Mouse (Mus musculus): Measurements from ENCODE around the gene Oit1. TPM values are rescaled to one million over a fixed set of nuclear protein-coding genes. Genes with fewer than 3 reads are reported as not detected.

The Oit1 gene
- total RNA-seq, 1 experiment, result 0.36 TPM

DNA sequence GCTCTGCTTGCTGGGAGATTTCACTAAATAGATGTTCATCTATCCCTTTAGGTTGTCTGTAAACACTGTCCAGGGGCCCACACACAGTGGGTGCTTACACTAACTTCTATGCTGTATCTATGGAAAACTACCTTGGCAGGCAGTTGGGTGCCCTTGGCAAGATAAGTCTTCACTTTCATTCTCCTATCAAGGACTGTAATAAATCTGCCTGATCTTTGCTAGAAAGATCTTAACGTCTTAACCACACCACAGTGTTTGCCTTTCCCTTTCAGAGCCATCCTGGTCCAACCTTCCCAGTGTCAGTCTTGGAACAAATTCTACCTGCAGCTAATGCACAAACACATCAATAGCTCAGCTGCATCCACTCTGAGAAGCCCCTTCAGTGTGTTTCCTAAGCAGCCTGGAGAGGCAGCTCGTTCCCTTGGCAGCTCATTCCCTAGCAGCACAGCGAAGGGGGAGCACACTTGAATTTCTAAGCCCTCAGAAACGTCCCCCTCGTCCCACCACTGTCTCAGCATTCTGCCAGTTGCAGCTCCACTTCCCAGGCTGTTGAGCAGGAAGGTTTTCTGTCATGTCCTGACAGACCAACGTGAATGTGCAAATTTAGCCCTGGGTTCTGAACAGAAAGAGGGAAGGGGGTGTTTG is 13.7 kb upstream of the Oit1 start:
- in situ Hi-C loops (cut with MboI; ENCODE audit: low sequenced_read_pairs in 2 of 2, unreplicated experiment in 2 of 2), result no loop called here
- TF ChIP-seq HCFC1 (IDR thresholded peaks at IDR 0.05; ENCODE audit: borderline replicate concordance, insufficient read depth, low read length) (no peak), ZC3H11A (IDR thresholded peaks at IDR 0.05; ENCODE audit: borderline replicate concordance, low read depth, low read length) (no peak), MAFK (IDR thresholded peaks at IDR 0.05; ENCODE audit: insufficient read depth, low read depth, low read length) (no peak), ZNF384 (IDR thresholded peaks at IDR 0.05; ENCODE audit: low read depth, low read length) (no peak), CHD2 (IDR thresholded peaks at IDR 0.05; ENCODE audit: low read depth, low read length) (no peak)
- no peak overlapping the region for H3K4me3 ChIP-seq (ENCODE audit: insufficient read depth in 1 of 2, low read depth in 1 of 2, low read length in 2 of 2, poor library complexity in 1 of 2, severe bottlenecking in 1 of 2)
- peaks cover 0 to 2% of the 10 kb centered on the region in 2 experiments; a peak in 1 of 4 replicates for H3K4me1 ChIP-seq (ENCODE audit: control insufficient read depth in 2 of 2, insufficient read depth in 2 of 2, low read length in 2 of 2, poor library complexity in 1 of 2)
- no peak overlapping the region for H3K27ac ChIP-seq (ENCODE audit: insufficient read depth, low read depth, low read length, poor library complexity, severe bottlenecking)
- no peak for DNase-seq (ENCODE audit: low read depth, low spot score)
- no peak overlapping the region for H3K9ac ChIP-seq (ENCODE audit: insufficient read depth, low read depth, low read length, poor library complexity, severe bottlenecking)
- no peaks in the 10 kb centered on the region for H3K9me3 ChIP-seq (ENCODE audit: control insufficient read depth, insufficient read depth, low read depth, low read length)
- H3K36me3 ChIP-seq (ENCODE audit: control insufficient read depth, insufficient read depth, low read length, poor library complexity, severe bottlenecking), result no peaks in the 10 kb centered on the region

GRCm38 (mm10) chr14:8369394-8369793 is 9.2 kb downstream of the Oit1 start:
- Histone ChIP-seq H3K36me3 (ENCODE audit: control insufficient read depth, insufficient read depth, low read length, poor library complexity, severe bottlenecking) (no peaks in the 10 kb centered on the region), H3K4me1 (ENCODE audit: control insufficient read depth in 2 of 2, insufficient read depth in 2 of 2, low read length in 2 of 2, poor library complexity in 1 of 2) (peaks cover 2 to 8% of the 10 kb centered on the region in 2 experiments; a peak in 2 of 4 replicates), H3K9me3 (ENCODE audit: control insufficient read depth, insufficient read depth, low read depth, low read length) (no peaks in the 10 kb centered on the region), H3K9ac (ENCODE audit: insufficient read depth, low read depth, low read length, poor library complexity, severe bottlenecking) (no peak overlapping the region), H3K27ac (ENCODE audit: insufficient read depth, low read depth, low read length, poor library complexity, severe bottlenecking) (no peak overlapping the region), H3K4me3 (ENCODE audit: insufficient read depth in 1 of 2, low read depth in 1 of 2, low read length in 2 of 2, poor library complexity in 1 of 2, severe bottlenecking in 1 of 2) (no peak overlapping the region)
- TF ChIP-seq MAFK (IDR thresholded peaks at IDR 0.05; ENCODE audit: insufficient read depth, low read depth, low read length), result no peak
- TF ChIP-seq ZNF384 (IDR thresholded peaks at IDR 0.05; ENCODE audit: low read depth, low read length), result no peak
- no peak for TF ChIP-seq ZC3H11A (IDR thresholded peaks at IDR 0.05; ENCODE audit: borderline replicate concordance, low read depth, low read length)
- no peak for TF ChIP-seq HCFC1 (IDR thresholded peaks at IDR 0.05; ENCODE audit: borderline replicate concordance, insufficient read depth, low read length)
- no peak for TF ChIP-seq CHD2 (IDR thresholded peaks at IDR 0.05; ENCODE audit: low read depth, low read length)
- no peak for DNase-seq (ENCODE audit: low read depth, low spot score)
- in situ Hi-C loops (cut with MboI; ENCODE audit: low sequenced_read_pairs in 2 of 2, unreplicated experiment in 2 of 2), result loop anchor here in 1 of 2 experiments (10.0 to 25.0 kb wide), 4 partner anchors 55 to 693 kb away; no protein-coding TSS in a partner anchor

DNA sequence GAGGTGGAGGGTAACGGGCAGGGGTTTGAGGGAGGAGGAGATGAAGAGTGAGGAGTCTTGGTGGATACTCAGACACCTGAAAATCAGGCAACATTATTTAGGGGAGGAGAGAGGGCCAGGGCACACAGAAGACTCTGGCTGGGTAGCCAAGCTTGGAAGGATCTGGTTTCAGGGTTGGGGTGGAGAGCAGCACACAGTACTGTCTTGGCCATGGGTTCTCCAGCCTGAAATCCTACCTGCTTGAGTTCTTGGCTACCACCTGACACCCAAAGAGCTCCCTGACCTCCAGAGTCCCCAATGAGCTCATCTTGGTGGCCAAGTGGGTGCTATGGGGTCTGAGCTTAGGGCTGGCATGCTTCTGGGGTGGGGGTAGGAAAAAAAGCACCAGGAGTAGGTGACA is 9.7 kb downstream of the Oit1 start:
- H3K27ac ChIP-seq (ENCODE audit: insufficient read depth, low read depth, low read length, poor library complexity, severe bottlenecking), result no peak overlapping the region
- no peaks in the 10 kb centered on the region for H3K9me3 ChIP-seq (ENCODE audit: control insufficient read depth, insufficient read depth, low read depth, low read length)
- TF ChIP-seq ZC3H11A (IDR thresholded peaks at IDR 0.05; ENCODE audit: borderline replicate concordance, low read depth, low read length) (no peak), MAFK (IDR thresholded peaks at IDR 0.05; ENCODE audit: insufficient read depth, low read depth, low read length) (no peak), CHD2 (IDR thresholded peaks at IDR 0.05; ENCODE audit: low read depth, low read length) (no peak), ZNF384 (IDR thresholded peaks at IDR 0.05; ENCODE audit: low read depth, low read length) (no peak), HCFC1 (IDR thresholded peaks at IDR 0.05; ENCODE audit: borderline replicate concordance, insufficient read depth, low read length) (no peak)
- H3K36me3 ChIP-seq (ENCODE audit: control insufficient read depth, insufficient read depth, low read length, poor library complexity, severe bottlenecking), result no peaks in the 10 kb centered on the region
- in situ Hi-C loops (cut with MboI; ENCODE audit: low sequenced_read_pairs in 2 of 2, unreplicated experiment in 2 of 2), result loop anchor here in 1 of 2 experiments (10.0 to 25.0 kb wide), 4 partner anchors 56 to 693 kb away; no protein-coding TSS in a partner anchor
- H3K4me1 ChIP-seq (ENCODE audit: control insufficient read depth in 2 of 2, insufficient read depth in 2 of 2, low read length in 2 of 2, poor library complexity in 1 of 2), result peaks cover 2 to 8% of the 10 kb centered on the region in 2 experiments; a peak in 2 of 4 replicates
- DNase-seq (ENCODE audit: low read depth, low spot score), result no peak
- H3K9ac ChIP-seq (ENCODE audit: insufficient read depth, low read depth, low read length, poor library complexity, severe bottlenecking), result no peak overlapping the region
- no peak overlapping the region for H3K4me3 ChIP-seq (ENCODE audit: insufficient read depth in 1 of 2, low read depth in 1 of 2, low read length in 2 of 2, poor library complexity in 1 of 2, severe bottlenecking in 1 of 2)

GRCm38 (mm10) chr14:8367727-8368520 is 10.6 kb downstream of the Oit1 start:
- Histone ChIP-seq H3K27ac (ENCODE audit: insufficient read depth, low read depth, low read length, poor library complexity, severe bottlenecking) (no peak overlapping the region), H3K36me3 (ENCODE audit: control insufficient read depth, insufficient read depth, low read length, poor library complexity, severe bottlenecking) (no peaks in the 10 kb centered on the region)
- DNase-seq (ENCODE audit: low read depth, low spot score), result no peak

More at GRCm38 (mm10) chr14:8367727-8368520, 10.6 kb downstream of the Oit1 start:
- H3K9me3 ChIP-seq (ENCODE audit: control insufficient read depth, insufficient read depth, low read depth, low read length), result no peaks in the 10 kb centered on the region
- peaks cover 2 to 8% of the 10 kb centered on the region in 2 experiments; a peak in 2 of 4 replicates for H3K4me1 ChIP-seq (ENCODE audit: control insufficient read depth in 2 of 2, insufficient read depth in 2 of 2, low read length in 2 of 2, poor library complexity in 1 of 2)
- TF ChIP-seq MAFK (IDR thresholded peaks at IDR 0.05; ENCODE audit: insufficient read depth, low read depth, low read length), result no peak
- TF ChIP-seq ZC3H11A (IDR thresholded peaks at IDR 0.05; ENCODE audit: borderline replicate concordance, low read depth, low read length), result no peak
- TF ChIP-seq ZNF384 (IDR thresholded peaks at IDR 0.05; ENCODE audit: low read depth, low read length), result no peak
- no peak for TF ChIP-seq CHD2 (IDR thresholded peaks at IDR 0.05; ENCODE audit: low read depth, low read length)
- no peak for TF ChIP-seq HCFC1 (IDR thresholded peaks at IDR 0.05; ENCODE audit: borderline replicate concordance, insufficient read depth, low read length)
- in situ Hi-C loops (cut with MboI; ENCODE audit: low sequenced_read_pairs in 2 of 2, unreplicated experiment in 2 of 2), result loop anchor here in 1 of 2 experiments (10.0 to 25.0 kb wide), 4 partner anchors 57 to 694 kb away; no protein-coding TSS in a partner anchor
- H3K4me3 ChIP-seq (ENCODE audit: insufficient read depth in 1 of 2, low read depth in 1 of 2, low read length in 2 of 2, poor library complexity in 1 of 2, severe bottlenecking in 1 of 2), result no peak overlapping the region
- H3K9ac ChIP-seq (ENCODE audit: insufficient read depth, low read depth, low read length, poor library complexity, severe bottlenecking), result no peak overlapping the region
